Comparison of ENCODE assay signal across 9 mouse cellular contexts in genomic region chr19:10421986-10422976, GRCm38 (mm10). TPM values are rescaled to one million over a fixed set of nuclear protein-coding genes. Genes with fewer than 3 reads are reported as not detected.
DNase-seq lines count a peak whose midpoint lies in the region; ATAC-seq and TF ChIP-seq lines count a peak whose summit lies in the region.
"Had no signal": no experiment of that assay in that cellular context is flagged by ENCODE, and none has a peak within 500 bp of the region (broad histone marks: within the 10 kb centered on the region; RNA-seq: fewer than 3 reads in every experiment).

No protein-coding gene starts in this region.

- no peak for TF ChIP-seq CTCF in kidney, adult 2 months (conservative IDR thresholded peaks at IDR 0.05; ENCODE audit: insufficient read depth, insufficient read length, low read depth, low read length)

- H3K9me3 ChIP-seq in kidney, embryonic 16.5 days (ENCODE audit: low read length) = no peaks in the 10 kb centered on the region
- no peaks in the 10 kb centered on the region for H3K9me3 ChIP-seq in embryonic facial prominence, embryonic 15.5 days (replicated peaks)
- H3K9me3 ChIP-seq in intestine, embryonic 16.5 days (ENCODE audit: control insufficient read depth, low read length) = no peaks in the 10 kb centered on the region
- H3K9me3 ChIP-seq in neural tube, embryonic 15.5 days (replicated peaks) = no peaks in the 10 kb centered on the region

- peak overlapping the region; percentile 34 for H3K4me3 ChIP-seq in kidney, embryonic 16.5 days (ENCODE audit: low read length)
- no peak overlapping the region for H3K4me3 ChIP-seq in kidney, adult 2 months (ENCODE audit: insufficient read depth, low read depth, low read length)
- H3K4me3 ChIP-seq in embryonic facial prominence, embryonic 15.5 days (replicated peaks) = peak overlapping the region; percentile 29
- H3K4me3 ChIP-seq in intestine, embryonic 16.5 days (ENCODE audit: low read length) = peak overlapping the region; percentile 35
- H3K4me3 ChIP-seq in neural tube, embryonic 15.5 days (replicated peaks) = no peak overlapping the region

- peaks cover 10% of the 10 kb centered on the region; the same call in 1 of the 2 replicates for H3K27me3 ChIP-seq in kidney, embryonic 16.5 days (ENCODE audit: insufficient read depth, low read length)
- no peaks in the 10 kb centered on the region; the same call in 1 of the 2 replicates for H3K27me3 ChIP-seq in kidney, adult 2 months (replicated peaks; ENCODE audit: control insufficient read depth, insufficient read depth, low read length)
- H3K27me3 ChIP-seq in embryonic facial prominence, embryonic 15.5 days = peaks cover 25% of the 10 kb centered on the region
- no peaks in the 10 kb centered on the region; the same call in 1 of the 2 replicates for H3K27me3 ChIP-seq in intestine, embryonic 16.5 days (replicated peaks; ENCODE audit: control insufficient read depth, insufficient read depth, low read length)
- peaks cover 12% of the 10 kb centered on the region; the same call in 1 of the 2 replicates for H3K27me3 ChIP-seq in neural tube, embryonic 15.5 days (replicated peaks)

- DNase-seq in kidney, adult 2 months = no peak
- DNase-seq in frontal cortex, postnatal 25 days (ENCODE audit: low spot score in 2 of 2) = no peak
- no peak for DNase-seq in gastrocnemius, adult 8-10 months (ENCODE audit: low spot score in 2 of 2)
- DNase-seq in urinary bladder, postnatal 14 days (ENCODE audit: low spot score) = no peak
- DNase-seq: thymus, adult 18-20 months had no signal

- WGBS in kidney, embryonic 16.5 days = 3% methylated on average over 46 of the region's 53 CpGs
- WGBS in kidney, adult 2 months = 14% methylated on average over 53 of the region's 53 CpGs
- 6% methylated on average over 42 of the region's 53 CpGs for WGBS in embryonic facial prominence, embryonic 15.5 days
- 7% methylated on average over 53 of the region's 53 CpGs for WGBS in intestine, embryonic 16.5 days
- 7% methylated on average over 53 of the region's 53 CpGs for WGBS in neural tube, embryonic 15.5 days

- TF ChIP-seq POLR2A in kidney, adult 2 months (IDR thresholded peaks at IDR 0.05; ENCODE audit: low read depth, low read length) = no peak

- no peak overlapping the region for H3K27ac ChIP-seq in kidney, embryonic 16.5 days (ENCODE audit: low read length)
- H3K27ac ChIP-seq in kidney, adult 2 months (ENCODE audit: insufficient read depth, low read depth, low read length) = no peak overlapping the region
- no peak overlapping the region for H3K27ac ChIP-seq in embryonic facial prominence, embryonic 15.5 days (replicated peaks)
- H3K27ac ChIP-seq in intestine, embryonic 16.5 days (ENCODE audit: low read length) = no peak overlapping the region
- no peak overlapping the region for H3K27ac ChIP-seq in neural tube, embryonic 15.5 days (replicated peaks)

- H3K4me1 ChIP-seq in kidney, embryonic 16.5 days (ENCODE audit: insufficient read depth, low read length) = peaks cover 51% of the 10 kb centered on the region
- H3K4me1 ChIP-seq in kidney, adult 2 months (ENCODE audit: control insufficient read depth, insufficient read depth, low read length) = no peaks in the 10 kb centered on the region
- peaks cover 13% of the 10 kb centered on the region for H3K4me1 ChIP-seq in embryonic facial prominence, embryonic 15.5 days
- peaks cover 34% of the 10 kb centered on the region for H3K4me1 ChIP-seq in intestine, embryonic 16.5 days (ENCODE audit: control insufficient read depth, insufficient read depth, low read length)
- peaks cover 37% of the 10 kb centered on the region for H3K4me1 ChIP-seq in neural tube, embryonic 15.5 days

- ATAC-seq in kidney, embryonic 16.5 days (ENCODE audit: low FRiP score, low TSS enrichment) = no peak
- no peak for ATAC-seq in embryonic facial prominence, embryonic 15.5 days (ENCODE audit: insufficient number of reproducible peaks, low FRiP score, low TSS enrichment, low read depth)
- ATAC-seq in intestine, embryonic 16.5 days = no peak
- ATAC-seq in neural tube, embryonic 15.5 days (ENCODE audit: low FRiP score) = no peak

- H3K9ac ChIP-seq in kidney, embryonic 16.5 days (replicated peaks; ENCODE audit: low read length) = peak overlapping the region; percentile 60
- H3K9ac ChIP-seq in embryonic facial prominence, embryonic 15.5 days = no peak overlapping the region
- peak overlapping the region; percentile 46 for H3K9ac ChIP-seq in intestine, embryonic 16.5 days (ENCODE audit: low read depth, low read length)
- no peak overlapping the region for H3K9ac ChIP-seq in neural tube, embryonic 15.5 days (replicated peaks)

- H3K36me3 ChIP-seq in kidney, embryonic 16.5 days (ENCODE audit: insufficient read depth, low read length) = no peaks in the 10 kb centered on the region
- no peaks in the 10 kb centered on the region for H3K36me3 ChIP-seq in kidney, adult 2 months (ENCODE audit: control insufficient read depth, insufficient read depth, low read length)
- H3K36me3 ChIP-seq in embryonic facial prominence, embryonic 15.5 days = no peaks in the 10 kb centered on the region
- no peaks in the 10 kb centered on the region for H3K36me3 ChIP-seq in intestine, embryonic 16.5 days (ENCODE audit: control insufficient read depth, insufficient read depth, low read length)
- peaks cover 12% of the 10 kb centered on the region; the same call in 1 of the 2 replicates for H3K36me3 ChIP-seq in neural tube, embryonic 15.5 days

- H3K4me2 ChIP-seq in kidney, embryonic 16.5 days (replicated peaks; ENCODE audit: low read depth, low read length) = peak overlapping the region; percentile 60
- H3K4me2 ChIP-seq in embryonic facial prominence, embryonic 15.5 days (replicated peaks) = peak overlapping the region; percentile 55
- H3K4me2 ChIP-seq in intestine, embryonic 16.5 days (ENCODE audit: low read depth, low read length) = peak overlapping the region; percentile 60
- peak overlapping the region; percentile 37 for H3K4me2 ChIP-seq in neural tube, embryonic 15.5 days

RNA-seq across cellular contexts. Expression of gene Syt7, which starts 33.4 kb away (rescaled TPM):
- polyA plus RNA-seq in kidney, embryonic 16.5 days (2015; fragmentation: Nextera tagmentation; extraction: Ambion mirVana) = 0.96 and 1.6 TPM in 2 replicates
- 4.0 and 4.6 TPM in 2 replicates for polyA plus RNA-seq in kidney, adult 2 months (2012; rRNA removed)
- polyA plus RNA-seq in embryonic facial prominence, embryonic 15.5 days (2015; fragmentation: Nextera tagmentation; extraction: Ambion mirVana) = 0.95 and 1.1 TPM in 2 replicates
- polyA plus RNA-seq in intestine, embryonic 16.5 days (2015; fragmentation: Nextera tagmentation; extraction: Ambion mirVana) = 0.94 and 1.3 TPM in 2 replicates
- polyA plus RNA-seq in neural tube, embryonic 15.5 days (2015; fragmentation: Nextera tagmentation; extraction: Ambion mirVana) = 10.4 and 17.3 TPM in 2 replicates
- 1 to 10 TPM; 1.7 to 3.9 (median 2.8) TPM for total RNA-seq in gastrocnemius, adult 8-10 months (2022)

RNA-seq across cellular contexts. Expression of gene Lrrc10b, which starts 35.0 kb away (rescaled TPM):
- 0.13 and 0.89 TPM in 2 replicates for polyA plus RNA-seq in kidney, embryonic 16.5 days (2015; fragmentation: Nextera tagmentation; extraction: Ambion mirVana)
- 0.39 and 0.94 TPM in 2 replicates for polyA plus RNA-seq in kidney, adult 2 months (2012; rRNA removed)
- polyA plus RNA-seq in embryonic facial prominence, embryonic 15.5 days (2015; fragmentation: Nextera tagmentation; extraction: Ambion mirVana) = 1.9 and 2.4 TPM in 2 replicates
- polyA plus RNA-seq in intestine, embryonic 16.5 days (2015; fragmentation: Nextera tagmentation; extraction: Ambion mirVana) = 0.18 and 0.55 TPM in 2 replicates
- 1.1 and 1.3 TPM in 2 replicates for polyA plus RNA-seq in neural tube, embryonic 15.5 days (2015; fragmentation: Nextera tagmentation; extraction: Ambion mirVana)
- total RNA-seq in gastrocnemius, adult 8-10 months (2022) = under 1 TPM in 2 of 4 experiments, not detected in 2; 0.19 to 0.48 TPM

Comparison
In these comparisons a context has a peak if more than half of its experiments do, and no peak if none do; other contexts are left out.
1. H3K4me3 ChIP-seq: peak in kidney, embryonic 16.5 days (single experiment), embryonic facial prominence, embryonic 15.5 days (single experiment) and intestine, embryonic 16.5 days (single experiment); none in kidney, adult 2 months (single experiment) and neural tube, embryonic 15.5 days (single experiment).
2. H3K9ac ChIP-seq: peak in kidney, embryonic 16.5 days (single experiment) and intestine, embryonic 16.5 days (single experiment); none in embryonic facial prominence, embryonic 15.5 days (single experiment) and neural tube, embryonic 15.5 days (single experiment).
3. Peak in every context shown above with its lines, with median percentiles within 50 percentile points of each other: H3K4me2 ChIP-seq.